Mouse (Mus musculus): ENCODE measurements around the gene Tmem186. TPM values are rescaled to one million over a fixed set of nuclear protein-coding genes. Genes with fewer than 3 reads are reported as not detected.
A peak's percentile ranks its signal among the peaks of the same experiment; 100 is the strongest.

The Tmem186 gene
- total and polyA plus RNA-seq, 2 experiments from 2014 or later: 16.3 to 22.9 TPM

DNA sequence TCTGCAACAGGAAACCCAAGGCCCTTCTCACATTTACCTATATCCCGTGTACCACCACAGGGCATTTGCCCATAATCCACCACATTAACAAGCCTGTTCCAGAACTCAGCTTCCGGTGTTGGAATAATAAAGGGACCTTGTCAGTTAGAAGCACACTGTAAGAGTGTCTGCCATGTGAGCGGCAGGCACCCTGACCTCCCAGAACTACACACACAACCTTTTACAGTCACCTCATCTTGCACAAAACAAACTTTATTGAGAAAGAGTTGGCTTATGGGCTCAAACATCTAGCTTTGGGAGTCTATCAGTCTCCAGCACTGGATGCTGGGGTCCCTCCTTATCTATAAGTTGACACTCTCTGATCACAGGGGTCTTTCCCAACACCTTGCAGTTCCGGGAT is 20.8 kb upstream of the Tmem186 start:
- no peaks in the 10 kb centered on the region for H3K27me3 ChIP-seq (ENCODE audit: insufficient read depth, low read length)
- 78% methylated on average over 4 of the region's 4 CpGs for WGBS
- no peak for ATAC-seq
- no peak overlapping the region for H3K4me3 ChIP-seq (ENCODE audit: low read depth, low read length)
- H3K4me1 ChIP-seq (ENCODE audit: insufficient read depth): no peaks in the 10 kb centered on the region
- H3K36me3 ChIP-seq (ENCODE audit: insufficient read depth): peaks cover 75% of the 10 kb centered on the region
- no peak overlapping the region for H3K4me2 ChIP-seq (ENCODE audit: low read depth)
- no peak for DNase-seq
- H3K9me3 ChIP-seq (ENCODE audit: low read length): no peaks in the 10 kb centered on the region
- TF ChIP-seq CTCF (IDR thresholded peaks at IDR 0.05; ENCODE audit: low read depth): no peak
- no peak overlapping the region for H3K27ac ChIP-seq (ENCODE audit: low read depth, low read length)
- no peak overlapping the region for H3K9ac ChIP-seq

DNA sequence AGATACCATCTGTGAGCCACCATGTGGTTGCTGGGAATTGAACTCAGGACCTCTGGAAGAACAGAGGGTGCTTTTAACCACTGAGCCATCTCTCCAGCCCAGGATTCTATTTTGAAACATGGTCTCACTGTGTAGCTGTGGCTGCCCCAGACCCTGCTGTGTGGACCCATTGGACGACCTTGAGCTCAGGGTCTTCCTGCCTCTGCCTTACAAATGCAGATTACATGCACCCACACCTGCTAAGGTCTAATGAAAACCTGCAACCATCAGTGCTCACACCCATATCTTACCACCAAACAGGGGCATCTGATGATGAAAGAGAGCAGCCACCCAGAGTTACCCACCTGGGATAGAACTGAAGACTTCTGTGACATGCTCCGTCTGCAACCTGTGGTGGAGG is 18.7 kb upstream of the Tmem186 start:
- ATAC-seq (no peak), DNase-seq (no peak)
- Histone ChIP-seq H3K9ac (no peak overlapping the region), H3K27me3 (ENCODE audit: insufficient read depth, low read length) (no peaks in the 10 kb centered on the region), H3K4me1 (ENCODE audit: insufficient read depth) (no peaks in the 10 kb centered on the region), H3K4me3 (ENCODE audit: low read depth, low read length) (no peak overlapping the region), H3K36me3 (ENCODE audit: insufficient read depth) (peaks cover 75% of the 10 kb centered on the region), H3K9me3 (ENCODE audit: low read length) (no peaks in the 10 kb centered on the region), H3K4me2 (ENCODE audit: low read depth) (no peak overlapping the region), H3K27ac (ENCODE audit: low read depth, low read length) (no peak overlapping the region)
- WGBS: 89% methylated on average over 2 of the region's 2 CpGs
- no peak for TF ChIP-seq CTCF (IDR thresholded peaks at IDR 0.05; ENCODE audit: low read depth)

DNA sequence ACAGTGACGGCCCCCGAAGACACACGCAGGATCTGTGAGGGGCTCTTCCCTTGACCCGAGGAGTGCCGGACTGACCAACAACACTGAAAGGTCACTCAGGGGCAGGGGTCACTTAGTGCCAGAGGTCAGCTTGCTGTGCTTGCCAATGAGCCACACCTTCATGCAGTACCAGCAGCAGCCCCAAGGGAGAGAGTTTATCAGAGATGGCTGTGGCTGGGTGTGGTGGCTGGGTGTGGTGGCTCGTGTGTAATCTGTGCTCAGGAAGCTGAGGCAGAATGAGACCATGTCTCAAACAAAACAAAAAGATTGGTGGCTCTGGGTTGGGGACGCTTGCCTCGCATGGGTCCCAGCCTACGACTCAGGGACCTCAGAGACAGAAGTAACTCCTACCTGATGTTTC is 18.1 kb upstream of the Tmem186 start:
- Histone ChIP-seq H3K36me3 (ENCODE audit: insufficient read depth) (peaks cover 76% of the 10 kb centered on the region), H3K4me3 (ENCODE audit: low read depth, low read length) (no peak overlapping the region), H3K4me1 (ENCODE audit: insufficient read depth) (no peaks in the 10 kb centered on the region), H3K4me2 (ENCODE audit: low read depth) (no peak overlapping the region), H3K27ac (ENCODE audit: low read depth, low read length) (peak overlapping the region; percentile 45; the same call in 1 of the 2 replicates), H3K27me3 (ENCODE audit: insufficient read depth, low read length) (no peaks in the 10 kb centered on the region), H3K9me3 (ENCODE audit: low read length) (no peaks in the 10 kb centered on the region), H3K9ac (no peak overlapping the region)
- 87% methylated on average over 9 of the region's 9 CpGs for WGBS
- DNase-seq (no peak), ATAC-seq (no peak)
- no peak for TF ChIP-seq CTCF (IDR thresholded peaks at IDR 0.05; ENCODE audit: low read depth)

DNA sequence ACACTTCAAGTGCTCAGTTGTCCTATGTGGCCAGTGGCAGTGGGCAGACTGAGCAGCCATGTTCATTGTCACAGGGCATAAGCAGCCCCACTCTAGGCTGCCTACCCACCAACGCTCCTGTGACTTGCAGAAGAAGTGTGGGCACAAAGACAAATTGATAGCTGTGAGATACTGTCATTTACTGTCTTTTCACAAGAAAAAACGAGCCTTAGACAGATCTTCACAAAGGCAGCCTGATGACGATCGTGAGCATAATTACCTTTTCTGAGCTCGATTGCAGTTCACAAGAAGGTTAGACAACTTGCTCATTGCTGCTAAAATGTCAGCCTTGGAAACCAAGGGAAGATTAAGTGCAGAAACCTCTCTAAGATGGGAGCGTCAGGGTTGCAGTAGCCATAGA is 17.6 kb upstream of the Tmem186 start:
- no peaks in the 10 kb centered on the region for H3K27me3 ChIP-seq (ENCODE audit: insufficient read depth, low read length)
- H3K9me3 ChIP-seq (ENCODE audit: low read length): no peaks in the 10 kb centered on the region
- H3K4me3 ChIP-seq (ENCODE audit: low read depth, low read length): no peak overlapping the region
- DNase-seq: peak; percentile 35
- peak overlapping the region; percentile 62; the same call in 1 of the 2 replicates for H3K27ac ChIP-seq (ENCODE audit: low read depth, low read length)
- ATAC-seq: peak; percentile 56
- WGBS: 69% methylated on average over 6 of the region's 6 CpGs
- no peak for TF ChIP-seq CTCF (IDR thresholded peaks at IDR 0.05; ENCODE audit: low read depth)
- peaks cover 76% of the 10 kb centered on the region for H3K36me3 ChIP-seq (ENCODE audit: insufficient read depth)
- H3K9ac ChIP-seq: no peak overlapping the region
- no peaks in the 10 kb centered on the region for H3K4me1 ChIP-seq (ENCODE audit: insufficient read depth)
- H3K4me2 ChIP-seq (ENCODE audit: low read depth): no peak overlapping the region

DNA sequence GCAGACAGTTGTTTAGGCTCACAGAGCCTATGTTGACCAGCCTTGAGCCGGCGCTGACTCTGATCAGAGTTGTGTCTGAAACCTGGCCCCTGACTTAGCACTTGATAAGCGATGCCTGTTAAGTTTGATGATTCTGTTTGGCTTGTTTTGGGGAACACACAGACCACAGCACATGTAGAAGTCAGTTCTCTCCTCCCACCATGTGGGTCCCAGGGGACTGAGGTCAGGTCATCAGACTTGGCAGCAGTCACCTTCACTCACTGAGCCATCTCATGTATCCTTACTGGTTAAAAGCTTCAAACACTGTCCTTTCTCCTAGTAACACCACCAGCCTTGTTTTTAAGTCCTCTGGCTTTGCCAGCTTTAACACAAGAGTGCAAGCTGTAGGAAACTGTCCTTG is 12.5 kb upstream of the Tmem186 start:
- no peak for ATAC-seq

DNA sequence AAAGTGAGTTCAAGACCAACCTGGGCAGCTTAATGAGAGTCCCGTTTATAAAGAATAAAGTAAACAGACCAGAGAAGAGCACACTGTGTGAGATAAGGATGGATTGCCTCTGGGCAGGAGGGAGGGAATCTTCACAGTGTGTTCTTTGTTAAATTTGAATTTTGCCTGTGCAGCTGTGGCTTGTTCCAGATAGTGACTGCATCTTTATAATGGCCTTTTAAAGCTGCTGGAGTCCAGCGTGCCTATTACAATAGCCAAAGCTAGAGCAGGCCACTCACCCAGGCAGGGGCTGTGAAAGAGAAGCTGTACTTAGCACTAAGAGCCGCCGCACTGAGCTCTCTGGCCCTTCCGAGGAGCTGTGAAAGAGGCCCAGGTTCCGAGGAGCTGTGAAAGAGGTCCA is 8.0 kb upstream of the Tmem186 start:
- no peak for TF ChIP-seq CTCF (IDR thresholded peaks at IDR 0.05; ENCODE audit: low read depth)
- ATAC-seq (no peak), DNase-seq (no peak)
- H3K36me3 ChIP-seq (ENCODE audit: insufficient read depth): peaks cover 69% of the 10 kb centered on the region
- WGBS: 87% methylated on average over 6 of the region's 6 CpGs
- no peak overlapping the region for H3K4me2 ChIP-seq (ENCODE audit: low read depth)
- no peak overlapping the region for H3K4me3 ChIP-seq (ENCODE audit: low read depth, low read length)
- H3K9me3 ChIP-seq (ENCODE audit: low read length): no peaks in the 10 kb centered on the region
- H3K27me3 ChIP-seq (ENCODE audit: insufficient read depth, low read length): no peaks in the 10 kb centered on the region
- no peak overlapping the region for H3K27ac ChIP-seq (ENCODE audit: low read depth, low read length)
- no peak overlapping the region for H3K9ac ChIP-seq
- H3K4me1 ChIP-seq (ENCODE audit: insufficient read depth): no peaks in the 10 kb centered on the region

More for the DNA sequence above, 12.5 kb upstream of the Tmem186 start:
- 98% methylated on average over 3 of the region's 3 CpGs for WGBS
- Histone ChIP-seq H3K4me1 (ENCODE audit: insufficient read depth) (no peaks in the 10 kb centered on the region), H3K4me3 (ENCODE audit: low read depth, low read length) (no peak overlapping the region), H3K4me2 (ENCODE audit: low read depth) (no peak overlapping the region), H3K9me3 (ENCODE audit: low read length) (no peaks in the 10 kb centered on the region), H3K36me3 (ENCODE audit: insufficient read depth) (peaks cover 83% of the 10 kb centered on the region), H3K27me3 (ENCODE audit: insufficient read depth, low read length) (no peaks in the 10 kb centered on the region), H3K9ac (no peak overlapping the region), H3K27ac (ENCODE audit: low read depth, low read length) (no peak overlapping the region)
- no peak for DNase-seq
- no peak for TF ChIP-seq CTCF (IDR thresholded peaks at IDR 0.05; ENCODE audit: low read depth)

DNA sequence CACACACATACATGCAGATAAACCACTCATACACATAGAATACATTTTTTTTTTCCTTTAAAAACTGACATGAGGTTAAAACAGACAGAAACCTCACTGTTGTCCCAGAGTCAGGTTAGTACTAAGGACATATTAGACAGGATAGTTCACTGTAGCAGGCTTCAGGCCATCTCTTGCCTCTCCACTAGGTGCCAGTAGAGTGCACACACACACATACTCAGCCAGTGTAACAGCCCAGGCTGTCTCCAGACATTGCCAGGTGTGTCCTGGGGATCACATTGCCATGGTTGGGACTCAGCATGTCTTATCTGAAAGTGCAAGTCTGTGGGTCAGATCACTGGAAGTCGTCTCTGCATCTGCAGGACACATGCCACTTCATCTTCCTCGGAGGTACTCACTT is 6.3 kb upstream of the Tmem186 start:
- 81% methylated on average over 2 of the region's 2 CpGs for WGBS
- Histone ChIP-seq H3K4me3 (ENCODE audit: low read depth, low read length) (no peak overlapping the region), H3K9ac (no peak overlapping the region), H3K9me3 (ENCODE audit: low read length) (no peaks in the 10 kb centered on the region), H3K4me2 (ENCODE audit: low read depth) (no peak overlapping the region), H3K4me1 (ENCODE audit: insufficient read depth) (no peaks in the 10 kb centered on the region), H3K27ac (ENCODE audit: low read depth, low read length) (no peak overlapping the region), H3K27me3 (ENCODE audit: insufficient read depth, low read length) (no peaks in the 10 kb centered on the region), H3K36me3 (ENCODE audit: insufficient read depth) (peaks cover 55% of the 10 kb centered on the region)
- peak; percentile 71; the same call in 1 of the 2 replicates for ATAC-seq
- no peak for DNase-seq
- peak; percentile 77 for TF ChIP-seq CTCF (IDR thresholded peaks at IDR 0.05; ENCODE audit: low read depth)
